Mouse (Mus musculus) hindbrain, embryonic 13.5 days (tissue): ENCODE measurements around the gene Rps9. TPM values are rescaled to one million over a fixed set of nuclear protein-coding genes. Genes with fewer than 3 reads are reported as not detected.
A peak's percentile ranks its signal among the peaks of the same experiment; 100 is the strongest.

Source experiments
- microRNA-seq: library from miRNA; unstranded; fragments of <30 nt; microRNA quantifications from one replicate; pipeline ENCODE4, GENCODE M21; 2016
- polyA plus RNA-seq: library from polyadenylated mRNA; unstranded; fragments of >200 nt; fragmentation: Nextera tagmentation; extraction: Ambion mirVana; gene quantifications from 2 replicates; pipeline ENCODE4 v1.2.1, GENCODE M21; 2015

Gene Rps9
- polyA plus RNA-seq, 1 experiment from 2014 or later: 980 TPM

Small RNAs within 50 kb of the gene (microRNA-seq; reads per million reads assigned to microRNA genes)
- 2.6 reads per million, percentile 3 among the genes with 10 or more reads in this experiment for gene Mir3572

Other genes starting within 250 kb of the Rps9 start
- not detected in 2 replicates for gene Tarm1, start 201.4 kb upstream of the Rps9 start, polyA plus RNA-seq
- 0.35 and 0.39 TPM in 2 replicates for gene Oscar, start 87.8 kb upstream of the Rps9 start, polyA plus RNA-seq
- 481 and 487 TPM in 2 replicates for gene Ndufa3, start 86.6 kb upstream of the Rps9 start, polyA plus RNA-seq
- 32.9 and 37.4 TPM in 2 replicates for gene Tfpt, start 74.1 kb upstream of the Rps9 start, polyA plus RNA-seq
- gene Prpf31, start 74.0 kb upstream of the Rps9 start, polyA plus RNA-seq: 99.1 and 105 TPM in 2 replicates
- 47.1 and 49.9 TPM in 2 replicates for gene Cnot3, start 58.7 kb upstream of the Rps9 start, polyA plus RNA-seq
- gene Leng1, start 38.2 kb upstream of the Rps9 start, polyA plus RNA-seq: 15.8 and 16.3 TPM in 2 replicates
- 4.7 and 5.8 TPM in 2 replicates for gene Tmc4, start 26.4 kb upstream of the Rps9 start, polyA plus RNA-seq
- gene Tsen34, start 11.1 kb upstream of the Rps9 start, polyA plus RNA-seq: 233 and 242 TPM in 2 replicates
- 64.3 and 69.0 TPM in 2 replicates for gene Mboat7, start 10.5 kb upstream of the Rps9 start, polyA plus RNA-seq
- 0.25 and 0.32 TPM in 2 replicates for gene Pirb, start 16.4 kb downstream of the Rps9 start, polyA plus RNA-seq
- gene Gm15448, start 121.7 kb downstream of the Rps9 start, polyA plus RNA-seq: not detected in 2 replicates
- gene Pira2, start 141.1 kb downstream of the Rps9 start, polyA plus RNA-seq: 0.06 TPM in 1 of 2 replicates, not detected in the other
- gene Gm14548, start 194.1 kb downstream of the Rps9 start, polyA plus RNA-seq: not detected in 2 replicates
- gene Lilra6, start 211.5 kb downstream of the Rps9 start, polyA plus RNA-seq: not detected in 2 replicates